18 mouse cellular contexts compared by ENCODE assay signal in the genomic region with DNA sequence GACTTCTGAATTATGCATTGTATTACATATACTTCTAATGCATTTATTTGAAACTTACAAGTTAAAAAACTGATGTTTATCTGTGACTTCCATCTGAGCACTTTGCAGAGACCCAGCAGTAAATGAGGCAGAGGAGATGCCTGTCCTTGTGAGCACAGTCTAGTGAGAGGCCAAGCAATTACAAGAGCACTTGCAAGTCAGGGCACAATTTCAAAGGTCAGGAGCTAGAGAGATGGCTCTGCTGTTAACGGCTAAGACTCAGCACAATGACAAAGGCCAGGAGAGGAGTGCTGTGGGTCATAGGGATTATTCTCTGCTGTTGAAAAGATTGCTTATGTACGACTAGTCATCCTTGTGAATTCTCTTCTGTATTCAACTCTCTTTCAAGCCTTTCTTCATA.
DNase-seq lines count a peak whose midpoint lies in the region; ATAC-seq lines count a peak whose summit lies in the region.
"Had no signal": no experiment of that assay in that cellular context is flagged by ENCODE, and none has a peak within 500 bp of the region (broad histone marks: within the 10 kb centered on the region; RNA-seq: fewer than 3 reads in every experiment).

No protein-coding gene starts in this region.

- H3K27me3 ChIP-seq in midbrain, embryonic 11.5 days (ENCODE audit: control insufficient read depth, insufficient read depth, low read length), result no peaks in the 10 kb centered on the region
- H3K27me3 ChIP-seq in midbrain, embryonic 13.5 days, result no peaks in the 10 kb centered on the region
- H3K27me3 ChIP-seq in intestine, embryonic 16.5 days (replicated peaks; ENCODE audit: control insufficient read depth, insufficient read depth, low read length), result no peaks in the 10 kb centered on the region
- H3K27me3 ChIP-seq: embryonic facial prominence, embryonic 12.5 days; forebrain, embryonic 13.5 days; forebrain, embryonic 15.5 days had no signal

- 19% methylated on average over 2 of the region's 2 CpGs for WGBS in midbrain, embryonic 11.5 days
- 13% methylated on average over 2 of the region's 2 CpGs for WGBS in midbrain, embryonic 13.5 days
- 49% methylated on average over 2 of the region's 2 CpGs for WGBS in intestine, embryonic 16.5 days

- H3K9ac ChIP-seq in midbrain, embryonic 11.5 days (ENCODE audit: low read length), result no peak overlapping the region
- H3K9ac ChIP-seq in midbrain, embryonic 13.5 days (replicated peaks), result no peak overlapping the region
- no peak overlapping the region for H3K9ac ChIP-seq in intestine, embryonic 16.5 days (ENCODE audit: low read depth, low read length)
- H3K9ac ChIP-seq: embryonic facial prominence, embryonic 12.5 days; forebrain, embryonic 13.5 days; forebrain, embryonic 15.5 days; forebrain, postnatal 0 days had no signal

- H3K4me2 ChIP-seq in midbrain, embryonic 11.5 days, result no peak overlapping the region
- H3K4me2 ChIP-seq in midbrain, embryonic 13.5 days (replicated peaks), result no peak overlapping the region
- no peak overlapping the region for H3K4me2 ChIP-seq in intestine, embryonic 16.5 days (ENCODE audit: low read depth, low read length)
- H3K4me2 ChIP-seq: embryonic facial prominence, embryonic 12.5 days; forebrain, embryonic 13.5 days; forebrain, embryonic 15.5 days had no signal

- ATAC-seq in midbrain, embryonic 11.5 days (ENCODE audit: low FRiP score), result no peak
- no peak for ATAC-seq in midbrain, embryonic 13.5 days
- peak; percentile 55; the same call in 1 of the 2 replicates for ATAC-seq in intestine, embryonic 16.5 days
- ATAC-seq: forebrain, embryonic 13.5 days; forebrain, embryonic 15.5 days; forebrain, postnatal 0 days had no signal

- H3K36me3 ChIP-seq in midbrain, embryonic 11.5 days (ENCODE audit: control insufficient read depth, insufficient read depth, low read length), result no peaks in the 10 kb centered on the region
- H3K36me3 ChIP-seq in midbrain, embryonic 13.5 days, result no peaks in the 10 kb centered on the region
- H3K36me3 ChIP-seq in intestine, embryonic 16.5 days (ENCODE audit: control insufficient read depth, insufficient read depth, low read length), result no peaks in the 10 kb centered on the region
- H3K36me3 ChIP-seq: embryonic facial prominence, embryonic 10.5 days; embryonic facial prominence, embryonic 12.5 days; forebrain, embryonic 15.5 days had no signal

- H3K9me3 ChIP-seq in midbrain, embryonic 11.5 days (ENCODE audit: control insufficient read depth, low read length), result no peaks in the 10 kb centered on the region
- no peaks in the 10 kb centered on the region for H3K9me3 ChIP-seq in midbrain, embryonic 13.5 days
- H3K9me3 ChIP-seq in intestine, embryonic 16.5 days (ENCODE audit: control insufficient read depth, low read length), result no peaks in the 10 kb centered on the region
- H3K9me3 ChIP-seq: embryonic facial prominence, embryonic 10.5 days; embryonic facial prominence, embryonic 12.5 days; forebrain, embryonic 13.5 days; forebrain, embryonic 15.5 days had no signal

- H3K4me1 ChIP-seq in midbrain, embryonic 11.5 days (ENCODE audit: control insufficient read depth, insufficient read depth, low read length), result no peaks in the 10 kb centered on the region
- H3K4me1 ChIP-seq in midbrain, embryonic 13.5 days (replicated peaks), result no peaks in the 10 kb centered on the region
- no peaks in the 10 kb centered on the region for H3K4me1 ChIP-seq in intestine, embryonic 16.5 days (ENCODE audit: control insufficient read depth, insufficient read depth, low read length)
- H3K4me1 ChIP-seq: embryonic facial prominence, embryonic 10.5 days; embryonic facial prominence, embryonic 12.5 days; forebrain, embryonic 13.5 days; forebrain, embryonic 15.5 days had no signal

- intact Hi-C loops in heart, postnatal 36 days (cut with DNase I), result no loop called here

- peak; percentile 53 for DNase-seq in heart, adult 11 months
- no peak for DNase-seq in heart, postnatal 36 days
- DNase-seq in midbrain, embryonic 11.5 days (ENCODE audit: low spot score, missing footprints), result peak; percentile 72
- no peak for DNase-seq in layer of hippocampus, adult 9-10 months (ENCODE audit: low spot score)
- DNase-seq: adrenal gland, adult 8-10 months; adrenal gland, postnatal 14 days; cerebellum, adult 11-12 months; cerebellum, adult 2 months; cerebellum, adult 9-10 months; cerebellum, postnatal 10 days; cerebellum, postnatal 25 days; forebrain, postnatal 0 days had no signal

- H3K4me3 ChIP-seq in midbrain, embryonic 11.5 days (ENCODE audit: low read depth, low read length), result no peak overlapping the region
- H3K4me3 ChIP-seq in midbrain, embryonic 13.5 days (replicated peaks), result no peak overlapping the region
- H3K4me3 ChIP-seq in intestine, embryonic 16.5 days (ENCODE audit: low read length), result no peak overlapping the region
- H3K4me3 ChIP-seq: embryonic facial prominence, embryonic 10.5 days; embryonic facial prominence, embryonic 12.5 days; forebrain, embryonic 13.5 days; forebrain, embryonic 15.5 days had no signal

- H3K27ac ChIP-seq in midbrain, embryonic 11.5 days (ENCODE audit: low read depth, low read length), result no peak overlapping the region
- H3K27ac ChIP-seq in midbrain, embryonic 13.5 days, result no peak overlapping the region
- H3K27ac ChIP-seq in intestine, embryonic 16.5 days (ENCODE audit: low read length), result no peak overlapping the region
- H3K27ac ChIP-seq: embryonic facial prominence, embryonic 10.5 days; embryonic facial prominence, embryonic 12.5 days; forebrain, embryonic 13.5 days; forebrain, embryonic 15.5 days had no signal

Comparison
In these comparisons a context has a peak if more than half of its experiments do, and no peak if none do; other contexts are left out.
1. DNase-seq: peak in heart, adult 11 months (single experiment) and midbrain, embryonic 11.5 days (single experiment); none in heart, postnatal 36 days (0 of 2) and layer of hippocampus, adult 9-10 months (single experiment).